Mouse (Mus musculus) urinary bladder, postnatal 14 days (tissue): ENCODE results near the gene Srrt.

Experiments
- DNase-seq: peaks from one replicate; pipeline ENCODE4 v3.0.0; 2021; ENCODE audit warnings: low spot score

The Srrt gene

GRCm38 (mm10) chr5:137263897-137264720 is 43.4 kb downstream of the Srrt start:
- no peak for DNase-seq
